Mouse (Mus musculus): ENCODE measurements around the gene Rin3.

Gene Rin3

GRCm38 (mm10) chr12:102426285-102426684 is 143.4 kb downstream of the Rin3 start:
- no peak for DNase-seq

- DNase-seq = no peak
Measured at GRCm38 (mm10) chr12:102429656-102430055, 146.8 kb downstream of the Rin3 start.

- DNase-seq = no peak
Measured at GRCm38 (mm10) chr12:102430228-102430627, 147.4 kb downstream of the Rin3 start.

- DNase-seq = no peak
Measured at GRCm38 (mm10) chr12:102432238-102432637, 149.4 kb downstream of the Rin3 start.

GRCm38 (mm10) chr12:102434107-102434506 is 151.3 kb downstream of the Rin3 start:
- DNase-seq = no peak

- no peak for DNase-seq
Measured at GRCm38 (mm10) chr12:102436939-102437526, 154.2 kb downstream of the Rin3 start.

GRCm38 (mm10) chr12:102437952-102438351 is 155.1 kb downstream of the Rin3 start:
- no peak for DNase-seq

- no peak for DNase-seq
Measured at GRCm38 (mm10) chr12:102438983-102439631, 156.3 kb downstream of the Rin3 start.

- peak; percentile 98 to 99 for DNase-seq
Measured at GRCm38 (mm10) chr12:102439632-102440023, 156.8 kb downstream of the Rin3 start, which contains the start of gene Lgmn. Gene Lgmn, minus strand, starts transcription at chr12:102439813.

Measured in B cell, adult 2 months (primary cell).